Mouse (Mus musculus): ENCODE measurements at regions not wholly inside any gene's neighbourhood (a gene's known extent, or its start where the extent isn't known, plus 50 kb on each side); places are given as distances from the start of the nearest gene placed in this dataset.

DNA sequence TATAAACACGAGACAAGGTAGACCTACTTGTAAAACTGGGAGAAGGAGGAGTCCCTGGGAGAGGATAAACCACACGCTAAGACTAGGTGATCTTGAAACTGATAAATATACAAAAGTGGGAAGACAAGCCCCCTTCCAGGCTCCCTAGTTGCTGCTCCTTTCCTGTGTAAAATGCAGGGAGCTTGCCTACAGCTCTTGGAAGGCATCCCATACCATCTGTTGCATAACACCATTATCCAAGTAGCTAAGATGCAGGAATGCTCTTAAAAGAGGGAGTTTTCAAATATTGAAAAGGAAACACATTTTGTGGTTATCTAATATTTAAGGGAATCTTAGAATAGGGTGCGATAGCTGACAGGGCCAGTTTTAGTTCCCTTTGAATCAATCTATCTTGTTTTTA, 406.6 kb downstream of the Hs3st1 start (continued):
- TF ChIP-seq GABPA (IDR thresholded peaks at IDR 0.05; ENCODE audit: insufficient replicate concordance, low read depth, low read length), result no peak
- no peak for TF ChIP-seq BHLHE40 (IDR thresholded peaks at IDR 0.05; ENCODE audit: low read depth, low read length)
- no peak for TF ChIP-seq MEF2A (IDR thresholded peaks at IDR 0.05; ENCODE audit: borderline replicate concordance, low read depth, low read length)
- no peak for TF ChIP-seq E2F4 (IDR thresholded peaks at IDR 0.05; ENCODE audit: insufficient replicate concordance, low read depth, low read length)

DNA sequence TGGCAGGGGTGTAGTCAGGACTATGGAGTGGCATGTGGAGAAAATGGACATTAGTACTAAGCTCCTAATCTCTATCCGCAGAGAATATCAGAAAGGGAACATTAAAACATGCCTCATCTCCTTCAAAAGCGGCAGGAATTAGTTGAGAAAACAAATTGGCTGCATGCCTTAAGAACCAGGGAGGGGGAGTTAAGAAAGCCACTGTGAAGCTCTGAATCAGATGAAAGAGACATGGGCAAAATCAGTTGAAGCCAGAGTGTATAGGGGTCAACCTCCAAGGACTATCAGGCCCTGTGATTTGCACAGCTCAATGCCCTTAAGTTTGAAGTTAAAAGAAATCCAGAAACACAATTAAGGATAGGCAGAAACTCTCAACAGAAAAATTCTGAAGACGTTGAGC, 408.3 kb downstream of the Hs3st1 start:
- in situ Hi-C loops (cut with MboI; ENCODE audit: low pct_ligation_motif_present, low pct_unique_long_range_greater_than_20kb, low sequenced_read_pairs), result no loop called here

DNA sequence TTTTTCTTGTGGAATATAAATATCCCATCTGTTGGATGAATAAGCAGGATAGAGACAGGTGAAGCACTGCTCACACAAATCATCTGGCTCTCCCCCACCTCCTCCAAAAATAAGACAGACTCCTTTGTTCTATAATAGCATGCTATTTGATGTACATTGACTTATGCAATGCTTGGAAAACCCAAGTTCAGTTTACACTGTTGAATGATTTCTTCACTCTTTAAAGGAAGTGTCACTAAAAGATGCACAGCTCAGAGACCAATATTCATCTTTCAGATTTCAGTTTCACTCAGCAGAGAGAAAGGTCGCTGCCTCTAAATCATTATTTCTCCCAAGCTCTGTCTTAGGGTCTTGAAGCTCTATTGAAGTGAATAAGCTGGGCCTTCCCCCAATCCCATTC, 417.4 kb downstream of the Hs3st1 start:
- TF ChIP-seq E2F4 (IDR thresholded peaks at IDR 0.05; ENCODE audit: insufficient replicate concordance, low read depth, low read length) (no peak), ETS1 (conservative IDR thresholded peaks at IDR 0.05; ENCODE audit: low read depth, low read length) (no peak), UBTF (IDR thresholded peaks at IDR 0.05; ENCODE audit: low read depth, low read length) (no peak), KAT2A (IDR thresholded peaks at IDR 0.05; ENCODE audit: insufficient replicate concordance, low read length) (no peak), CHD2 (IDR thresholded peaks at IDR 0.05; ENCODE audit: low read length) (no peak), SIN3A (IDR thresholded peaks at IDR 0.05; ENCODE audit: low read length) (no peak), MAZ (IDR thresholded peaks at IDR 0.05; ENCODE audit: low read depth, low read length) (no peak), CTCF (conservative IDR thresholded peaks at IDR 0.05 in 1 of 2, IDR thresholded peaks at IDR 0.05 in 1 of 2; ENCODE audit: low read depth in 2 of 2, low read length in 2 of 2) (no peak), NRF1 (IDR thresholded peaks at IDR 0.05; ENCODE audit: low read depth, low read length) (no peak), SMC3 (IDR thresholded peaks at IDR 0.05; ENCODE audit: low read depth, low read length) (no peak), JUN (IDR thresholded peaks at IDR 0.05; ENCODE audit: insufficient read depth, low read depth, low read length) (no peak), ZMIZ1 (IDR thresholded peaks at IDR 0.05; ENCODE audit: low read depth, low read length) (no peak), JUND (conservative IDR thresholded peaks at IDR 0.05; ENCODE audit: low read depth, low read length) (no peak), POLR2AphosphoS2 (IDR thresholded peaks at IDR 0.05; ENCODE audit: low read depth, low read length) (no peak), MAX (IDR thresholded peaks at IDR 0.05; ENCODE audit: low read length) (no peak), MYC (IDR thresholded peaks at IDR 0.05; ENCODE audit: low read depth, low read length) (no peak), POLR2A (IDR thresholded peaks at IDR 0.05; ENCODE audit: low read depth, low read length) (no peak)
- DNase-seq (ENCODE audit: extremely low read depth), result peak; percentile 34
- no peaks in the 10 kb centered on the region for H3K79me2 ChIP-seq (replicated peaks; ENCODE audit: control insufficient read depth, extremely low read depth, insufficient read depth, poor library complexity, severe bottlenecking)
- H3K4me3 ChIP-seq (replicated peaks in 1 of 3; ENCODE audit: low read depth in 2 of 3, low read length in 2 of 3, poor library complexity in 1 of 3), result no peak overlapping the region
- dilution Hi-C loops (cut with MboI; ENCODE audit: extremely low pct_ligation_motif_present, extremely low pct_unique_long_range_greater_than_20kb, low sequenced_read_pairs) (no loop called here), in situ Hi-C loops (cut with MboI; ENCODE audit: low pct_ligation_motif_present, low pct_unique_long_range_greater_than_20kb, low sequenced_read_pairs) (no loop called here)
- no peak overlapping the region for H3K9ac ChIP-seq (ENCODE audit: insufficient read depth, low read depth)
- H3K27me3 ChIP-seq (replicated peaks), result no peaks in the 10 kb centered on the region
- no peak overlapping the region for H3K27ac ChIP-seq (ENCODE audit: insufficient read depth, low read depth)
- peaks cover 0 to 32% of the 10 kb centered on the region in 2 experiments; a peak in 1 of 4 replicates for H3K4me1 ChIP-seq (ENCODE audit: control insufficient read depth in 1 of 2, insufficient read depth in 2 of 2)
- no peaks in the 10 kb centered on the region for H3K9me3 ChIP-seq (replicated peaks; ENCODE audit: low read length)
- no peak overlapping the region for H3K4me2 ChIP-seq (ENCODE audit: insufficient read depth, low read depth, poor library complexity, severe bottlenecking)
- H3K36me3 ChIP-seq (replicated peaks in 1 of 2; ENCODE audit: control insufficient read depth in 1 of 2, insufficient read depth in 1 of 2, low read length in 1 of 2), result no peaks in the 10 kb centered on the region

More for the DNA sequence above, 408.3 kb downstream of the Hs3st1 start:
- no peak overlapping the region for H3K4me3 ChIP-seq (replicated peaks in 1 of 3; ENCODE audit: low read depth in 2 of 3, low read length in 2 of 3, poor library complexity in 1 of 3)
- TF ChIP-seq KAT2A (IDR thresholded peaks at IDR 0.05; ENCODE audit: insufficient replicate concordance, low read length) (no peak), E2F4 (IDR thresholded peaks at IDR 0.05; ENCODE audit: insufficient replicate concordance, low read depth, low read length) (no peak), MYC (IDR thresholded peaks at IDR 0.05; ENCODE audit: low read depth, low read length) (no peak), TCF12 (IDR thresholded peaks at IDR 0.05; ENCODE audit: low read depth, low read length) (no peak), MEF2A (IDR thresholded peaks at IDR 0.05; ENCODE audit: borderline replicate concordance, low read depth, low read length) (no peak), GABPA (IDR thresholded peaks at IDR 0.05; ENCODE audit: insufficient replicate concordance, low read depth, low read length) (no peak), RAD21 (IDR thresholded peaks at IDR 0.05; ENCODE audit: low read depth, low read length) (no peak), SMC3 (IDR thresholded peaks at IDR 0.05; ENCODE audit: low read depth, low read length) (no peak), CTCF (conservative IDR thresholded peaks at IDR 0.05 in 1 of 2, IDR thresholded peaks at IDR 0.05 in 1 of 2; ENCODE audit: low read depth in 2 of 2, low read length in 2 of 2) (no peak), ETS1 (conservative IDR thresholded peaks at IDR 0.05; ENCODE audit: low read depth, low read length) (no peak), ZKSCAN1 (IDR thresholded peaks at IDR 0.05; ENCODE audit: borderline replicate concordance, low read depth, low read length) (no peak), MXI1 (IDR thresholded peaks at IDR 0.05; ENCODE audit: low read depth, low read length) (no peak), TBP (conservative IDR thresholded peaks at IDR 0.05; ENCODE audit: low read depth, low read length) (no peak)
- dilution Hi-C loops (cut with MboI; ENCODE audit: extremely low pct_ligation_motif_present, extremely low pct_unique_long_range_greater_than_20kb, low sequenced_read_pairs), result no loop called here
- no peak overlapping the region for H3K4me2 ChIP-seq (ENCODE audit: insufficient read depth, low read depth, poor library complexity, severe bottlenecking)
- no peaks in the 10 kb centered on the region for H3K27me3 ChIP-seq (replicated peaks)
- DNase-seq (ENCODE audit: extremely low read depth), result no peak
- H3K9me3 ChIP-seq (replicated peaks; ENCODE audit: low read length), result no peaks in the 10 kb centered on the region
- H3K4me1 ChIP-seq (ENCODE audit: control insufficient read depth in 1 of 2, insufficient read depth in 2 of 2), result no peaks in the 10 kb centered on the region
- no peaks in the 10 kb centered on the region for H3K79me2 ChIP-seq (replicated peaks; ENCODE audit: control insufficient read depth, extremely low read depth, insufficient read depth, poor library complexity, severe bottlenecking)
- H3K36me3 ChIP-seq (replicated peaks in 1 of 2; ENCODE audit: control insufficient read depth in 1 of 2, insufficient read depth in 1 of 2, low read length in 1 of 2), result no peaks in the 10 kb centered on the region
- H3K9ac ChIP-seq (ENCODE audit: insufficient read depth, low read depth), result no peak overlapping the region
- no peak overlapping the region for H3K27ac ChIP-seq (ENCODE audit: insufficient read depth, low read depth)
